Mouse (Mus musculus) kidney, postnatal 10 days (tissue): Measurements from ENCODE around the gene Sigirr.

ENCODE experiments used
- DNase-seq: peaks from one replicate; pipeline ENCODE4 v3.0.0; 2021; ENCODE audit warnings: mixed read lengths

The Sigirr gene

DNA sequence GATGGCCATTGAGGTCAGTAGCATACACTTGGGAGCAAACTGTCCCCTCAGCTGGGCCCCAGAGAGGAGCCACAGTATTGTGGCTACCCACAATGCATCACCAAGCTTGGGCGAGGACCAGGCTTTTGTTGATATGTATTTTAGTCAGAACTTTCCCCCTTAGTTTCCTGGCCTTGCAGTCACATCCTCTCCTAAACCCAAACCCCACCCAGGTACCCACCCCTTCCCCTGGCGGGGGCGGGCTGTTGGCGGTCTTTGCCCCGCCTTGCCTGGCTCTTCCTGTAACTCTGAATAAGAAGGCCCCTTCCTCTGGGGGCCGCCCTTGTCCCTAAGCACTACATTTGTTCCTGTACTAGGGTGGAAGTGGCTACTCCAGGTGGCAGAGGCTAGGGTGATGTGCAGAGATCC, 3.7 kb downstream of the Sigirr start:
- DNase-seq = peak; percentile 80

GRCm38 (mm10) chr7:141096021-141096420, 4.4 kb downstream of the Sigirr start:
- peak; percentile 24 for DNase-seq

- peak; percentile 75 for DNase-seq
Measured at GRCm38 (mm10) chr7:141094487-141095205, 5.7 kb downstream of the Sigirr start.

- DNase-seq = peak; percentile 75
Measured at GRCm38 (mm10) chr7:141093950-141094349, 6.4 kb downstream of the Sigirr start.

GRCm38 (mm10) chr7:141092051-141092735, 8.2 kb downstream of the Sigirr start:
- peak; percentile 91 for DNase-seq

GRCm38 (mm10) chr7:141090228-141090627, 10.1 kb downstream of the Sigirr start:
- no peak for DNase-seq

GRCm38 (mm10) chr7:141088473-141088872, 11.9 kb downstream of the Sigirr start:
- peak; percentile 18 for DNase-seq

- DNase-seq = peak; percentile 39
Measured at GRCm38 (mm10) chr7:141087894-141088293, 12.5 kb downstream of the Sigirr start.

GRCm38 (mm10) chr7:141079481-141080449, 20.6 kb downstream of the Sigirr start:
- DNase-seq = peak; percentile 65

- DNase-seq = no peak
Measured at GRCm38 (mm10) chr7:141078876-141079275, 21.5 kb downstream of the Sigirr start.

- DNase-seq = no peak
Measured at GRCm38 (mm10) chr7:141077841-141078240, 22.5 kb downstream of the Sigirr start, which contains the start of gene Pkp3. TSS of gene Pkp3 (plus strand) at chr7:141078218.

- DNase-seq = no peak
Measured at GRCm38 (mm10) chr7:141073782-141074181, 26.6 kb downstream of the Sigirr start.

DNA sequence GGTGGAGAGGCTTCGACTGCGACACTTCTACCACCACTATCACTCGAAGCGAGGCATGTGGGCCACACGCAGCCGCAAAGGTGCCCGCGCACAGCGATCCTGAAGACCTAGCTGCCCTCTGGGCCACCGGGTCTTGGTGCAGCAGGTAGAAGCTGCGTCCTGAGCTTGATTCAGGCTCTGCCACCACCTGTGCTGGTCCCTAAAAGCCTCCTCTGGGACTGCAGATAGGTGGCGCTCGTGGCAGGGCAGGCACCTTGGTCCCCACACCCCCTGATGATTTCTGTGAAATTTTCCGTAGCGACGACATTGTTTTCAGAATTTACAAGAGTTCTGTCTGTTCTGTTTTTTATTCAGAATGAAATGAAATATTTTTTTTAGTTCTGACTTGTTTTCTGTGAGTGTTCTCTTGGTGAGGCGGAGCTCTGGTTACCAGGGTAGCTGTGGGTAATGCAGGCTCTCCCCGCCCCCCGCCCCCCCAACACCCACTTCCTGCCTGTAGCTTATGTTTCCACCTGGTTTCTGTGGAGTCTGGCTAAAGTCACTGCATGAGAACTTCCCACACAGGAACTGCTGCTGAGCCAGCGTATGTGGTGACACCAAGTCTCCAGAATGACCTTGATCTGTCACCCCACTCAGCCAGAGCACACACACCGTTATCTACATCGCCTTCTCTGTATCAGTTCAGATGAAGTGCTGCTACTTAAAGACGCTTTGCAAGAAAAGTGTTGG, 28.2 kb downstream of the Sigirr start:
- DNase-seq = peak; percentile 58

GRCm38 (mm10) chr7:141070058-141070862, 30.1 kb downstream of the Sigirr start:
- peak; percentile 89 for DNase-seq

DNA sequence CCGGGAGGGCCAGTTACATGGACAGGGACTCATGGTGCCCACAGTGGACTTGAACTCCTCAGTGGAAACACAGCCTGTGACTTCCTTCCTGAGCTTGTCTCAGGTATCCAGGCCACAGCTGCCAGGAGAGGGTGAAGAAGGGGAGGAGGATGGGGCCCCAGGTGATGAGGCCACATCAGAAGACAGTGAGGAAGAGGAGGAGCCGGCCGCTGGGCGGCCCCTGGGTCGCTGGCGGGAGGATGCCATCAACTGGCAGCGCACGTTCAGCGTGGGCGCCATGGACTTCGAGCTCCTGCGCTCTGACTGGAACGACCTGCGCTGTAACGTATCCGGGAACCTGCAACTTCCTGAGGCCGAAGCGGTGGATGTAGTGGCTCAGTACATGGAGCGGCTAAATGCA, 32.0 kb downstream of the Sigirr start:
- DNase-seq = no peak

- no peak for DNase-seq
Measured at GRCm38 (mm10) chr7:141064576-141064975, 35.8 kb downstream of the Sigirr start.

DNA sequence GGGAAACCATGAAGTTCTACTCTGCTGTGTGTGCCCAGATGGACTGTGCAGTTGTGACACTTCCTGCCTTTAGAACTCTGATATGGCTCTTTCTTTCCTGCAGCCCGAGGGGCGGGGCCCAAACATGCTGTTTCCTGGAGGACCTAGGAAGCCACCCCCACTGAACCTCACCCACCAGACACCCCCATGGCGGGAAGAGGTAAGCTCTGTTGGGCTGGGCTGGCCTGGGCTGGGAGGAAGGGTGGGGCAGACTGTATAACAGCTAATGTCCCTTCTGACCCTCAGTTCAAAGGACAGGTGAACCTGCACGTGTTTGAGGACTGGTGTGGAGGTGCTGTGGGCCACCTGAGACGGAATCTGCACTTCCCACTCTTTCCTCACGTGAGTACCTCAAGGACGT, 36.2 kb downstream of the Sigirr start:
- no peak for DNase-seq

DNA sequence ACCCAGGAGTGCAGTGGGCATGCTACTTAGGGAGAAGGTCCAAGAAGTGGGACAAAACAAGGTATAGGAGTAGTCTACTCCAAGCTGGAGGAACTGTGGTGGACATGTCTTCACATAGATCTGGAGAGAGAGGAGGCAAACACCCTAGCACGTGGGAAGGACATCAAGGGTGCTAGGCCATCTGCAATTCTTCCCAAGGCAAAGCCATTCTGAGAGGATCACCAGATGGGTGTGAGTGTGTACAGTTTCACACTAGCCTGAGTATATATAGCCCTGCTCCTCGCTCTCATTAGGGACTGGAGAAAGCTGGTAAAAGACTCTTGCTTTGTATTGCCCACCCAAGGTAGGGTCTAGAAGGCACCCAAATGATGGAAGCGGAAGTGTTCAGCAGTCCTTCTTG, 37.0 kb downstream of the Sigirr start:
- no peak for DNase-seq

DNA sequence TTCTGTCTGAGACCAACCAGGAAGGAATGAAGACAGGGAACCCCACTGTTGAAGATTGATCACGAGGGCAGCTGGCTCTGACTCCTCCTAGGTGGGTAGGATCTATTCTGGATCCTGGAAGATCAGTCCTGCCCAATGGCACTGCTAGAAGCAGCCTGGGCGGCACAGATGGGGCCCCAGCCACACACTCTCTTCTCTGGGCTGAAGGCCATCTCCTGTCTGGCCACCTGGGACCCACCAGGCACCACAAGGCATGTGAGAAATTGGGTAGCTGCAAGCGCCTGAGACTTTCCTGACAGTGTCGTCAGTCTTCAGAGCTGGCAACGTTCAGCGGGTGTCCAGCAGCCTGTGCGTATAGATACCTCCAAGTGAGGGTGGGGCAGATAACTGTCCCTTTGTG, 37.8 kb downstream of the Sigirr start:
- no peak for DNase-seq

DNA sequence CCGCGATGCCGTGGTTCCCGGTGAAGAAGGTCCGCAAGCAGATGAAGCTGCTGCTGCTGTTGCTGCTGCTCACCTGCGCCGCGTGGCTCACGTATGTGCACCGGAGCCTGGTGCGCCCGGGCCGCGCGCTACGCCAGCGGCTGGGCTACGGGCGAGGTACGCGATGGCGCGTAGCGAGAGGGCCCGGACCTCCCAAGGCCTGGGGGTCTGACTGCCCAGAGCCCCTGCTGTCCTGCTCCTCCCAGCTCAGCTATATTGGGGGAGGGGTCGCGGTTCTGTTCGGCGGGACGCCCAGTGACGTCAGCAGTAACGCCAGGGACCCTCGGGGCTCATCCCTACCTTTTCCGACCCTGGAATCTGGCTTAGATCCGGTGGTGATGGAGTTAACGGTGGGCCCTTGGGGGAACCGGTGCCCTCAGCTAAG, 39.1 kb downstream of the Sigirr start:
- DNase-seq = no peak

- peak; percentile 78 for DNase-seq
Measured at GRCm38 (mm10) chr7:141060426-141061242, 39.7 kb downstream of the Sigirr start, which contains the start of gene B4galnt4. TSS of gene B4galnt4 (plus strand) at chr7:141061104.
